Mouse (Mus musculus) heart, embryonic 10.5 days (tissue): ENCODE results near the gene Ace3. TPM values are rescaled to one million over a fixed set of nuclear protein-coding genes. Genes with fewer than 3 reads are reported as not detected.

ENCODE experiments used
- DNase-seq: peaks from one replicate; pipeline ENCODE4 v3.0.0-alpha.2; 2017; ENCODE audit warnings: low spot score
- H3K27ac ChIP-seq: fragments of 300-500 bp; sonication (generic); 2 replicates; pipeline ENCODE4 v1.5.1; 2016; ENCODE audit warnings: mild to moderate bottlenecking
- H3K27me3 ChIP-seq: fragments of 300-500 bp; sonication (generic); 2 replicates; pipeline ENCODE4 v1.6.1; 2016; ENCODE audit warnings: mild to moderate bottlenecking; ENCODE audit not compliant: poor library complexity, insufficient read depth, severe bottlenecking
- H3K36me3 ChIP-seq: fragments of 300-500 bp; sonication (generic); 2 replicates; pipeline ENCODE4 v1.6.1; 2016; ENCODE audit warnings: mild to moderate bottlenecking, moderate library complexity
- H3K4me1 ChIP-seq: fragments of 300-500 bp; sonication (generic); 2 replicates; pipeline ENCODE4 v1.6.1; 2016; ENCODE audit warnings: mild to moderate bottlenecking
- H3K4me3 ChIP-seq: fragments of 300-500 bp; sonication (generic); 2 replicates; pipeline ENCODE4 v1.5.1; 2016; ENCODE audit warnings: mild to moderate bottlenecking, moderate library complexity
- H3K9me3 ChIP-seq: fragments of 300-500 bp; sonication (generic); 2 replicates; pipeline ENCODE4 v1.6.1; 2016; ENCODE audit warnings: mild to moderate bottlenecking, moderate library complexity
- WGBS: fragments of 180-500 bp; shearing (Covaris S2); methylation state at CpG from one replicate; pipeline ENCODE4 v1.1.7; 2016; 5-methylcytosine and 5-hydroxymethylcytosine counted together
- polyA plus RNA-seq: library from polyadenylated mRNA; unstranded; fragments of >200 nt; fragmentation: Nextera tagmentation; extraction: Ambion mirVana; gene quantifications from 2 replicates; pipeline ENCODE4 v1.2.1, GENCODE M21; 2016

Gene Ace3
- polyA plus RNA-seq, 1 experiment from 2014 or later = not detected

- no peaks in the 10 kb centered on the region for H3K9me3 ChIP-seq
- H3K36me3 ChIP-seq = no peaks in the 10 kb centered on the region
- no peak for DNase-seq
- no peaks in the 10 kb centered on the region; the same call in 1 of the 2 replicates for H3K27me3 ChIP-seq
- H3K27ac ChIP-seq = no peak overlapping the region
- H3K4me3 ChIP-seq = no peak overlapping the region
- WGBS = 76% methylated on average over 6 of the region's 6 CpGs
- no peaks in the 10 kb centered on the region for H3K4me1 ChIP-seq
Observed at GRCm38 (mm10) chr11:105989446-105989845, 5.0 kb upstream of the Ace3 start.

GRCm38 (mm10) chr11:105990231-105990630 is 4.2 kb upstream of the Ace3 start:
- Histone ChIP-seq H3K4me3 (no peak overlapping the region), H3K9me3 (no peaks in the 10 kb centered on the region), H3K36me3 (no peaks in the 10 kb centered on the region), H3K27ac (no peak overlapping the region), H3K4me1 (no peaks in the 10 kb centered on the region), H3K27me3 (no peaks in the 10 kb centered on the region; the same call in 1 of the 2 replicates)
- 66% methylated on average over 2 of the region's 2 CpGs for WGBS
- DNase-seq = no peak

GRCm38 (mm10) chr11:106000062-106000461 is 5.6 kb downstream of the Ace3 start:
- H3K36me3 ChIP-seq = no peaks in the 10 kb centered on the region
- no peaks in the 10 kb centered on the region for H3K27me3 ChIP-seq
- DNase-seq = no peak
- H3K4me3 ChIP-seq = no peak overlapping the region
- 89% methylated on average over 6 of the region's 6 CpGs for WGBS
- no peaks in the 10 kb centered on the region for H3K4me1 ChIP-seq
- no peak overlapping the region for H3K27ac ChIP-seq
- H3K9me3 ChIP-seq = no peaks in the 10 kb centered on the region

GRCm38 (mm10) chr11:106001718-106002117 is 7.2 kb downstream of the Ace3 start:
- H3K4me1 ChIP-seq = no peaks in the 10 kb centered on the region
- 48% methylated on average over 4 of the region's 4 CpGs for WGBS
- H3K36me3 ChIP-seq = no peaks in the 10 kb centered on the region
- no peak overlapping the region for H3K27ac ChIP-seq
- no peaks in the 10 kb centered on the region for H3K9me3 ChIP-seq
- no peaks in the 10 kb centered on the region for H3K27me3 ChIP-seq
- no peak overlapping the region for H3K4me3 ChIP-seq
- no peak for DNase-seq

- H3K36me3 ChIP-seq = no peaks in the 10 kb centered on the region
- H3K27ac ChIP-seq = no peak overlapping the region
- H3K9me3 ChIP-seq = no peaks in the 10 kb centered on the region
- H3K4me3 ChIP-seq = no peak overlapping the region
- H3K27me3 ChIP-seq = peaks cover 19% of the 10 kb centered on the region
- peaks cover 5% of the 10 kb centered on the region; the same call in 1 of the 2 replicates for H3K4me1 ChIP-seq
- WGBS = 79% methylated on average over 1 of the region's 1 CpGs
- DNase-seq = no peak
Observed at GRCm38 (mm10) chr11:106004576-106004975, 10.1 kb downstream of the Ace3 start.

- Histone ChIP-seq H3K9me3 (no peaks in the 10 kb centered on the region), H3K36me3 (no peaks in the 10 kb centered on the region), H3K4me1 (peaks cover 5% of the 10 kb centered on the region; the same call in 1 of the 2 replicates), H3K27ac (no peak overlapping the region), H3K4me3 (no peak overlapping the region), H3K27me3 (peaks cover 33% of the 10 kb centered on the region)
- 45% methylated on average over 5 of the region's 5 CpGs for WGBS
- no peak for DNase-seq
Observed at GRCm38 (mm10) chr11:106005970-106006369, 11.5 kb downstream of the Ace3 start.

- peak; percentile 91 for DNase-seq
- WGBS = under 1% methylated on average over 25 of the region's 25 CpGs
- peak within 1 kb of the TSS; percentile 50 for H3K4me3 ChIP-seq
- no peaks in the 10 kb centered on the region for H3K36me3 ChIP-seq
- H3K4me1 ChIP-seq = peaks cover 7% of the 10 kb centered on the region
- H3K27me3 ChIP-seq = peaks cover 48% of the 10 kb centered on the region
- H3K9me3 ChIP-seq = no peaks in the 10 kb centered on the region
- no peak within 1 kb of the TSS for H3K27ac ChIP-seq
Observed at GRCm38 (mm10) chr11:106007821-106008220, 13.3 kb downstream of the Ace3 start, which contains the start of gene Kcnh6. Kcnh6 (plus strand) TSS chr11:106008124.

GRCm38 (mm10) chr11:106012711-106013110 is 18.2 kb downstream of the Ace3 start:
- Histone ChIP-seq H3K4me1 (peaks cover 21% of the 10 kb centered on the region), H3K27ac (no peak overlapping the region), H3K27me3 (peaks cover 71% of the 10 kb centered on the region), H3K9me3 (no peaks in the 10 kb centered on the region), H3K4me3 (no peak overlapping the region), H3K36me3 (no peaks in the 10 kb centered on the region)
- no peak for DNase-seq
- WGBS = 47% methylated on average over 7 of the region's 7 CpGs

- no peaks in the 10 kb centered on the region for H3K36me3 ChIP-seq
- DNase-seq = no peak
- peaks cover 67% of the 10 kb centered on the region for H3K27me3 ChIP-seq
- no peaks in the 10 kb centered on the region for H3K9me3 ChIP-seq
- WGBS = 52% methylated on average over 11 of the region's 11 CpGs
- H3K4me1 ChIP-seq = peaks cover 17% of the 10 kb centered on the region
- no peak overlapping the region for H3K27ac ChIP-seq
- no peak overlapping the region for H3K4me3 ChIP-seq
Observed at GRCm38 (mm10) chr11:106013556-106014225, 19.2 kb downstream of the Ace3 start.

- Histone ChIP-seq H3K4me3 (no peak overlapping the region), H3K27me3 (peaks cover 67% of the 10 kb centered on the region)
- whole genome bisulfite sequencing = 70% methylated on average over 5 of the region's 5 CpGs
Observed at GRCm38 (mm10) chr11:106016440-106016839, 22.0 kb downstream of the Ace3 start.

GRCm38 (mm10) chr11:106020051-106020763 is 25.7 kb downstream of the Ace3 start:
- H3K9me3 ChIP-seq = no peaks in the 10 kb centered on the region
- H3K4me1 ChIP-seq = peaks cover 20% of the 10 kb centered on the region
- H3K36me3 ChIP-seq = no peaks in the 10 kb centered on the region
- peak overlapping the region; percentile 58 for H3K4me3 ChIP-seq
- peaks cover 73% of the 10 kb centered on the region for H3K27me3 ChIP-seq
- WGBS = under 1% methylated on average over 50 of the region's 50 CpGs
- DNase-seq = no peak
- peak overlapping the region; percentile 36; the same call in 1 of the 2 replicates for H3K27ac ChIP-seq

More at GRCm38 (mm10) chr11:106016440-106016839, 22.0 kb downstream of the Ace3 start:
- no peaks in the 10 kb centered on the region for H3K36me3 ChIP-seq
- DNase-seq = no peak
- H3K4me1 ChIP-seq = peaks cover 37% of the 10 kb centered on the region
- no peaks in the 10 kb centered on the region for H3K9me3 ChIP-seq
- H3K27ac ChIP-seq = no peak overlapping the region

- Histone ChIP-seq H3K4me3 (no peak overlapping the region), H3K4me1 (0 out of 2 replicates have a peak, but pooled peaks cover 3% of the 10 kb centered on the region), H3K36me3 (peaks cover 8% of the 10 kb centered on the region), H3K9me3 (no peaks in the 10 kb centered on the region), H3K27ac (no peak overlapping the region), H3K27me3 (peaks cover 39% of the 10 kb centered on the region)
- no peak for DNase-seq
- 52% methylated on average over 3 of the region's 3 CpGs for WGBS
Observed at GRCm38 (mm10) chr11:106025774-106026173, 31.3 kb downstream of the Ace3 start.

- Histone ChIP-seq H3K36me3 (peaks cover 8% of the 10 kb centered on the region), H3K27me3 (peaks cover 31% of the 10 kb centered on the region), H3K4me3 (no peak overlapping the region), H3K27ac (no peak overlapping the region), H3K9me3 (no peaks in the 10 kb centered on the region), H3K4me1 (no peaks in the 10 kb centered on the region)
- DNase-seq = no peak
- WGBS = 33% methylated on average over 11 of the region's 11 CpGs
Observed at GRCm38 (mm10) chr11:106026465-106027151, 32.1 kb downstream of the Ace3 start.
